Mouse (Mus musculus) lung, embryonic 16.5 days (tissue): ENCODE data around the gene Stxbp2. TPM values are rescaled to one million over a fixed set of nuclear protein-coding genes. Genes with fewer than 3 reads are reported as not detected.

Source experiments
- ATAC-seq: fragments of 200-750 bp; cut with Nextera tagmentation; 2 replicates; pipeline ENCODE4 v1.8.0; 2017; ENCODE audit warnings: low read depth, mild to moderate bottlenecking, moderate library complexity
- H3K27ac ChIP-seq: fragments of 300-500 bp; sonication (generic); 2 replicates; pipeline ENCODE4 v1.5.1; 2014; ENCODE audit warnings: mild to moderate bottlenecking, control low read depth, low read length
- H3K27me3 ChIP-seq: fragments of 300-500 bp; sonication (generic); 2 replicates; pipeline ENCODE4 v1.6.1; 2014; ENCODE audit warnings: low read depth, low read length, mixed read lengths; ENCODE audit not compliant: control insufficient read depth, insufficient read depth
- H3K36me3 ChIP-seq: fragments of 300-500 bp; sonication (generic); 2 replicates; pipeline ENCODE4 v1.6.1; 2014; ENCODE audit warnings: low read length; ENCODE audit not compliant: control insufficient read depth, insufficient read depth
- H3K4me1 ChIP-seq: fragments of 300-500 bp; sonication (generic); replicated peaks from 2 replicates; pipeline ENCODE4 v1.6.1; 2014; ENCODE audit warnings: low read length, mixed read lengths; ENCODE audit not compliant: control insufficient read depth, insufficient read depth
- H3K4me2 ChIP-seq: fragments of 300-500 bp; sonication (generic); 2 replicates; pipeline ENCODE4 v1.6.1; 2014; ENCODE audit warnings: low read depth, low read length, control low read depth
- H3K4me3 ChIP-seq: fragments of 300-500 bp; sonication (generic); 2 replicates; pipeline ENCODE4 v1.5.1; 2014; ENCODE audit warnings: mild to moderate bottlenecking, low read length, control low read depth
- H3K9ac ChIP-seq: fragments of 300-500 bp; sonication (generic); 2 replicates; pipeline ENCODE4 v1.6.1; 2014; ENCODE audit warnings: low read length, control low read depth
- H3K9me3 ChIP-seq: fragments of 300-500 bp; sonication (generic); 2 replicates; pipeline ENCODE4 v1.6.1; 2016; ENCODE audit warnings: low read length; ENCODE audit not compliant: control insufficient read depth
- WGBS: fragments of 180-500 bp; shearing (Covaris S2); extraction: QIAGEN DNeasy Blood & Tissue Kit; methylation state at CpG from one replicate; pipeline ENCODE4 v1.1.7; 2014; 5-methylcytosine and 5-hydroxymethylcytosine counted together
- polyA plus RNA-seq: library from polyadenylated mRNA; unstranded; fragments of >200 nt; fragmentation: Nextera tagmentation; extraction: Ambion mirVana; gene quantifications from 2 replicates; pipeline ENCODE4 v1.2.1, GENCODE M21; 2015

Stxbp2 gene
- polyA plus RNA-seq, 1 experiment from 2014 or later, result 91.6 TPM

- Histone ChIP-seq H3K27ac (no peak within 1 kb of the TSS), H3K9ac (no peak within 1 kb of the TSS), H3K4me1 (peaks cover 7% of the 10 kb centered on the region), H3K4me3 (no peak within 1 kb of the TSS), H3K36me3 (no peaks in the 10 kb centered on the region), H3K9me3 (no peaks in the 10 kb centered on the region), H3K4me2 (no peak within 1 kb of the TSS), H3K27me3 (peaks cover 2% of the 10 kb centered on the region; the same call in 1 of the 2 replicates)
- WGBS, result 50% methylated on average over 1 of the region's 1 CpGs
- ATAC-seq, result no peak
Observed at GRCm38 (mm10) chr8:3625445-3625844, 5.3 kb upstream of the Stxbp2 start, which contains the start of gene Pcp2. TSS of gene Pcp2 (minus strand) at chr8:3625545.

GRCm38 (mm10) chr8:3626971-3627370, 3.8 kb upstream of the Stxbp2 start:
- no peak for ATAC-seq
- Histone ChIP-seq H3K4me2 (no peak overlapping the region), H3K27ac (no peak overlapping the region), H3K4me1 (peaks cover 11% of the 10 kb centered on the region), H3K9ac (no peak overlapping the region), H3K9me3 (no peaks in the 10 kb centered on the region), H3K27me3 (peaks cover 2% of the 10 kb centered on the region; the same call in 1 of the 2 replicates), H3K4me3 (no peak overlapping the region), H3K36me3 (no peaks in the 10 kb centered on the region)
- 47% methylated on average over 5 of the region's 5 CpGs for WGBS

DNA sequence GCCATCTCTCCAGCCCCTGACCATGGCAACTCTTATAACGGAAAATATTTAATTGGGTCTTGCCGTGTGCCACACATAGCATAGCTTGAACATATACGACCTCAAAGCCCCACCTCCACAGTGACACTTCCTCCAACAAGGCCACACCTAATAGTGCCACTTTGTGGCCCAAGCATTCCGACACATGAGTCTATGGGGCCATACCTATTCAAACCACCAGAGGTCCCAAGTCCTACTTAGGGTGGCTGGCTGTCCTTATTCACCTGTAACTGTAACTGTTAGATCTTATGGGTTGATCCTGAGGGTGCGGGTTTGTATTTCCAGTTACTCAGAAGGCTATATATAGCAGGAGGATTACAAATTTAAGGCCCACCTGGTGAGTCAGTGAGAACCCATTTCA, 2.7 kb upstream of the Stxbp2 start:
- ATAC-seq, result no peak
- no peak overlapping the region for H3K4me2 ChIP-seq
- H3K9me3 ChIP-seq, result no peaks in the 10 kb centered on the region
- H3K36me3 ChIP-seq, result no peaks in the 10 kb centered on the region
- H3K27me3 ChIP-seq, result peaks cover 2% of the 10 kb centered on the region; the same call in 1 of the 2 replicates
- H3K9ac ChIP-seq, result no peak overlapping the region
- peaks cover 7% of the 10 kb centered on the region; the same call in 1 of the 2 replicates for H3K4me1 ChIP-seq
- H3K27ac ChIP-seq, result no peak overlapping the region
- WGBS, result 22% methylated on average over 5 of the region's 5 CpGs
- no peak overlapping the region for H3K4me3 ChIP-seq

DNA sequence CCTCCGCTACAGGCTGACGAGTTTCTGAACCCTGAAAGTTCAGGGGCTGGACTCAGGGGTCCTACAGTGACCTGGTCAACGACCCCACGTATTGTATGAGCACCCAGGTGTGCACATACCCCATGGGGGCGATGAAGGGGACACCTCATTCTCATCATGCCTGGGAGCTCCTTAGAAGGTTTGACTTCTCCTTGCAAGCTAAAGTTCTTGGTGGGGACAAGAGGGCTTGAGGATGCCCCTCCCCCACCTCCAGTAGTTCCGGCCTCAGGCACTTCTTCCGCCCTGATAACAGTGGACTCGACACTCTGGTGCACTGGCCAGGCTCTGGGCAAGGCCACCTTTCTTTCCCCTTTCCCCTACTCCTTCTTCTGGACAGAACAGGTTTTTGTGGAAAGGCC, 722 bp downstream of the Stxbp2 start:
- peak overlapping the region; percentile 73 for H3K4me3 ChIP-seq
- H3K27ac ChIP-seq, result peak overlapping the region; percentile 17
- H3K4me2 ChIP-seq, result peak overlapping the region; percentile 85
- ATAC-seq, result peak; percentile 60
- H3K9me3 ChIP-seq, result no peaks in the 10 kb centered on the region
- H3K27me3 ChIP-seq, result peaks cover 2% of the 10 kb centered on the region; the same call in 1 of the 2 replicates
- WGBS, result 8% methylated on average over 8 of the region's 8 CpGs
- peak overlapping the region; percentile 71 for H3K9ac ChIP-seq
- H3K4me1 ChIP-seq, result peaks cover 7% of the 10 kb centered on the region; the same call in 1 of the 2 replicates
- peaks cover 6% of the 10 kb centered on the region for H3K36me3 ChIP-seq

DNA sequence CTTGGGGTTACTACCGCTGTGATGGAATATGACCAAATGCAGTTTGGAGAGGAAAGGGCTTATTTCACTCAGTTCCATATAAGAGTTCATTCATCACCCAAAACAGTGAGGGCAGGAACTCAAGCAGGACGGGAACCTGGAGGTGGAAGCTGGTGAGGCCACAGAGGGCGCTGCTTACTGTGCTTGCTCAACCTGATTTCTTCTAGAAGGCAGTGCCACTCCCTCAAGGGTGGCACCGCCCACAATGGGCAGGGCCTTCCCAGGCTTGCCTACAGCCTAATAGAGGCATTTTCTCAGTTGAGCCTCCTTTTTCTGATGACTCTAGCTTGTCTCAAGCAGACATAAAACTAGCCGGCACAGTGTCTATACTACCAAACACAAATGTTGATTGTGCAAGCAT, 15.0 kb downstream of the Stxbp2 start:
- 13% methylated on average over 5 of the region's 5 CpGs for WGBS

DNA sequence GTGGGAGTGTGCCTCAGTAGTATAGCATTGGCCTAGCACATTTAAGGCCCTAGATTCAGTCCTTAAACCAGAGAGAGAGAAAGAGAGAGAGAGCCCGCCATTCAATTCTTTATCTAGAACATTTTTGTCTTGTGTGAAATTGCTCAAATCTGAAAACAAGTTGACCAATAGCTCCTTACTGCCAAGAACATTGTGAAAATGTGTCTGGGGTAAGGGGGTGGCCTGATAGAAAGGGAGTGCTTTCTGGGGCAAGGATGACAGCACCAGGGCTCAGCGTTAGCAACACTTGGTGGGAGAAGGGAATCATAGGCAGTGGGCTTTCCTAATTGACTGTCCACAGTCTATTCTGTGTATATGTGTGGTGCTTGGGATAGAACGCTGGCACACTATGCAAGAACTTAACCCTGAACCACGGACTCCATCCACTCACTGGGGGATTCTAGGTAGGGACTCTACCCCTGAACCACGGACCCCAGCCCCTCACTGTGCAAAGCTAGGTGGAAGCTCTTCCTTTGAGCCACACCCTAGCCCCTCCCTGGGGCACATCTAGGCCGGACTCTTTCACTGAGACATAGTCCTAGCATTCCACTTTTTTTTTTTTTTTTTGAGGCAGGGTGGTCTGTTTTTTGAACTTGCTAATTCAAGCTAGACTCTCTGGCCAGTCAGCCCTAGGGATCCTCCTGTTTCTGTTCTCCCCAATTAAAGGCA, 16.2 kb downstream of the Stxbp2 start:
- ATAC-seq, result no peak
- no peak overlapping the region for H3K27ac ChIP-seq

More for the DNA sequence above, 15.0 kb downstream of the Stxbp2 start:
- Histone ChIP-seq H3K4me1 (no peaks in the 10 kb centered on the region), H3K27me3 (no peaks in the 10 kb centered on the region), H3K27ac (no peak overlapping the region), H3K4me3 (no peak overlapping the region), H3K9me3 (no peaks in the 10 kb centered on the region), H3K4me2 (no peak overlapping the region), H3K9ac (no peak overlapping the region), H3K36me3 (no peaks in the 10 kb centered on the region)
- ATAC-seq, result peak; percentile 41; the same call in 1 of the 2 replicates

GRCm38 (mm10) chr8:3647561-3647960, 16.8 kb downstream of the Stxbp2 start:
- WGBS, result 64% methylated on average over 4 of the region's 4 CpGs

More for the DNA sequence above, 16.2 kb downstream of the Stxbp2 start:
- Histone ChIP-seq H3K4me1 (no peaks in the 10 kb centered on the region), H3K9me3 (no peaks in the 10 kb centered on the region), H3K9ac (no peak overlapping the region), H3K27me3 (no peaks in the 10 kb centered on the region), H3K4me2 (no peak overlapping the region), H3K36me3 (no peaks in the 10 kb centered on the region), H3K4me3 (no peak overlapping the region)
- 75% methylated on average over 6 of the region's 6 CpGs for WGBS

GRCm38 (mm10) chr8:3648268-3648667, 17.5 kb downstream of the Stxbp2 start:
- Histone ChIP-seq H3K27me3 (no peaks in the 10 kb centered on the region), H3K4me2 (no peak overlapping the region), H3K36me3 (no peaks in the 10 kb centered on the region), H3K9me3 (no peaks in the 10 kb centered on the region), H3K9ac (no peak overlapping the region), H3K4me1 (no peaks in the 10 kb centered on the region), H3K27ac (no peak overlapping the region), H3K4me3 (no peak overlapping the region)
- ATAC-seq, result no peak
- 51% methylated on average over 2 of the region's 2 CpGs for WGBS

More at GRCm38 (mm10) chr8:3647561-3647960, 16.8 kb downstream of the Stxbp2 start:
- Histone ChIP-seq H3K27ac (no peak overlapping the region), H3K4me3 (no peak overlapping the region), H3K4me1 (no peaks in the 10 kb centered on the region), H3K36me3 (no peaks in the 10 kb centered on the region), H3K9ac (no peak overlapping the region), H3K4me2 (no peak overlapping the region), H3K27me3 (no peaks in the 10 kb centered on the region), H3K9me3 (no peaks in the 10 kb centered on the region)
- ATAC-seq, result no peak

- no peaks in the 10 kb centered on the region for H3K27me3 ChIP-seq
- no peak overlapping the region for H3K9ac ChIP-seq
- 45% methylated on average over 1 of the region's 1 CpGs for WGBS
- H3K4me2 ChIP-seq, result no peak overlapping the region
- H3K4me3 ChIP-seq, result no peak overlapping the region
- no peaks in the 10 kb centered on the region for H3K36me3 ChIP-seq
- no peak overlapping the region for H3K27ac ChIP-seq
- no peak for ATAC-seq
- H3K9me3 ChIP-seq, result no peaks in the 10 kb centered on the region
- no peaks in the 10 kb centered on the region for H3K4me1 ChIP-seq
Observed at GRCm38 (mm10) chr8:3648990-3649389, 18.2 kb downstream of the Stxbp2 start.
